Mouse (Mus musculus): ENCODE measurements around the gene Uvrag. TPM values are rescaled to one million over a fixed set of nuclear protein-coding genes. Genes with fewer than 3 reads are reported as not detected.

Gene Uvrag
- polyA plus RNA-seq, 1 experiment from 2014 or later, result 22.4 TPM

GRCm38 (mm10) chr7:99087581-99087980, 53.4 kb downstream of the Uvrag start:
- no peak for ATAC-seq (ENCODE audit: low read depth)
- Histone ChIP-seq H3K9ac (ENCODE audit: low read length) (no peak overlapping the region), H3K9me3 (ENCODE audit: control insufficient read depth, low read length) (no peaks in the 10 kb centered on the region), H3K27me3 (ENCODE audit: control insufficient read depth, insufficient read depth, low read depth, low read length) (no peaks in the 10 kb centered on the region), H3K4me1 (replicated peaks; ENCODE audit: control insufficient read depth, insufficient read depth, low read length) (no peaks in the 10 kb centered on the region; the same call in 1 of the 2 replicates), H3K4me2 (ENCODE audit: low read depth, low read length) (no peak overlapping the region), H3K27ac (ENCODE audit: low read length) (no peak overlapping the region), H3K36me3 (ENCODE audit: control insufficient read depth, insufficient read depth, low read length) (peaks cover 8% of the 10 kb centered on the region), H3K4me3 (ENCODE audit: low read length) (no peak overlapping the region)
- WGBS, result 73% methylated on average over 7 of the region's 7 CpGs

GRCm38 (mm10) chr7:99086646-99087443, 54.1 kb downstream of the Uvrag start:
- H3K4me2 ChIP-seq (ENCODE audit: low read depth, low read length), result no peak overlapping the region
- H3K27me3 ChIP-seq (ENCODE audit: control insufficient read depth, insufficient read depth, low read depth, low read length), result no peaks in the 10 kb centered on the region
- H3K9me3 ChIP-seq (ENCODE audit: control insufficient read depth, low read length), result no peaks in the 10 kb centered on the region
- WGBS, result 80% methylated on average over 9 of the region's 9 CpGs
- H3K36me3 ChIP-seq (ENCODE audit: control insufficient read depth, insufficient read depth, low read length), result peaks cover 8% of the 10 kb centered on the region
- no peak overlapping the region for H3K27ac ChIP-seq (ENCODE audit: low read length)
- no peaks in the 10 kb centered on the region; the same call in 1 of the 2 replicates for H3K4me1 ChIP-seq (replicated peaks; ENCODE audit: control insufficient read depth, insufficient read depth, low read length)
- no peak overlapping the region for H3K9ac ChIP-seq (ENCODE audit: low read length)
- no peak overlapping the region for H3K4me3 ChIP-seq (ENCODE audit: low read length)
- ATAC-seq (ENCODE audit: low read depth), result no peak

- Histone ChIP-seq H3K27ac (ENCODE audit: low read length) (no peak overlapping the region), H3K27me3 (ENCODE audit: control insufficient read depth, insufficient read depth, low read depth, low read length) (no peaks in the 10 kb centered on the region), H3K9ac (ENCODE audit: low read length) (no peak overlapping the region), H3K36me3 (ENCODE audit: control insufficient read depth, insufficient read depth, low read length) (peaks cover 8% of the 10 kb centered on the region), H3K9me3 (ENCODE audit: control insufficient read depth, low read length) (no peaks in the 10 kb centered on the region), H3K4me2 (ENCODE audit: low read depth, low read length) (no peak overlapping the region), H3K4me1 (replicated peaks; ENCODE audit: control insufficient read depth, insufficient read depth, low read length) (no peaks in the 10 kb centered on the region; the same call in 1 of the 2 replicates), H3K4me3 (ENCODE audit: low read length) (no peak overlapping the region)
- WGBS, result 61% methylated on average over 3 of the region's 3 CpGs
- ATAC-seq (ENCODE audit: low read depth), result 0 out of 2 replicates have a peak, but pooled peaks have one; percentile 41
Observed at GRCm38 (mm10) chr7:99085249-99085648, 55.7 kb downstream of the Uvrag start.

GRCm38 (mm10) chr7:99079522-99079921, 61.4 kb downstream of the Uvrag start:
- 21% methylated on average over 4 of the region's 4 CpGs for WGBS
- no peak for ATAC-seq (ENCODE audit: low read depth)
- H3K36me3 ChIP-seq (ENCODE audit: control insufficient read depth, insufficient read depth, low read length), result peaks cover 4% of the 10 kb centered on the region; the same call in 1 of the 2 replicates
- no peak overlapping the region for H3K4me2 ChIP-seq (ENCODE audit: low read depth, low read length)
- no peaks in the 10 kb centered on the region for H3K9me3 ChIP-seq (ENCODE audit: control insufficient read depth, low read length)
- H3K27ac ChIP-seq (ENCODE audit: low read length), result no peak overlapping the region
- H3K9ac ChIP-seq (ENCODE audit: low read length), result no peak overlapping the region
- no peak overlapping the region for H3K4me3 ChIP-seq (ENCODE audit: low read length)
- H3K27me3 ChIP-seq (ENCODE audit: control insufficient read depth, insufficient read depth, low read depth, low read length), result no peaks in the 10 kb centered on the region
- H3K4me1 ChIP-seq (replicated peaks; ENCODE audit: control insufficient read depth, insufficient read depth, low read length), result peaks cover 20% of the 10 kb centered on the region

GRCm38 (mm10) chr7:99078805-99079204, 62.1 kb downstream of the Uvrag start:
- H3K4me3 ChIP-seq (ENCODE audit: low read length), result no peak overlapping the region
- peaks cover 4% of the 10 kb centered on the region; the same call in 1 of the 2 replicates for H3K36me3 ChIP-seq (ENCODE audit: control insufficient read depth, insufficient read depth, low read length)
- peaks cover 20% of the 10 kb centered on the region for H3K4me1 ChIP-seq (replicated peaks; ENCODE audit: control insufficient read depth, insufficient read depth, low read length)
- H3K9ac ChIP-seq (ENCODE audit: low read length), result no peak overlapping the region
- no peaks in the 10 kb centered on the region for H3K9me3 ChIP-seq (ENCODE audit: control insufficient read depth, low read length)
- H3K27me3 ChIP-seq (ENCODE audit: control insufficient read depth, insufficient read depth, low read depth, low read length), result no peaks in the 10 kb centered on the region
- H3K27ac ChIP-seq (ENCODE audit: low read length), result no peak overlapping the region
- no peak for ATAC-seq (ENCODE audit: low read depth)
- WGBS, result 78% methylated on average over 6 of the region's 6 CpGs
- no peak overlapping the region for H3K4me2 ChIP-seq (ENCODE audit: low read depth, low read length)

GRCm38 (mm10) chr7:99077234-99077633, 63.7 kb downstream of the Uvrag start:
- Histone ChIP-seq H3K9me3 (ENCODE audit: control insufficient read depth, low read length) (no peaks in the 10 kb centered on the region), H3K27ac (ENCODE audit: low read length) (peak overlapping the region; percentile 58; the same call in 1 of the 2 replicates), H3K27me3 (ENCODE audit: control insufficient read depth, insufficient read depth, low read depth, low read length) (no peaks in the 10 kb centered on the region), H3K9ac (ENCODE audit: low read length) (no peak overlapping the region), H3K4me1 (replicated peaks; ENCODE audit: control insufficient read depth, insufficient read depth, low read length) (peaks cover 25% of the 10 kb centered on the region), H3K4me3 (ENCODE audit: low read length) (no peak overlapping the region), H3K4me2 (ENCODE audit: low read depth, low read length) (no peak overlapping the region), H3K36me3 (ENCODE audit: control insufficient read depth, insufficient read depth, low read length) (no peaks in the 10 kb centered on the region)
- 33% methylated on average over 8 of the region's 8 CpGs for WGBS
- ATAC-seq (ENCODE audit: low read depth), result peak; percentile 82

GRCm38 (mm10) chr7:99075101-99075500, 65.8 kb downstream of the Uvrag start:
- Histone ChIP-seq H3K9ac (ENCODE audit: low read length) (no peak overlapping the region), H3K27me3 (ENCODE audit: control insufficient read depth, insufficient read depth, low read depth, low read length) (no peaks in the 10 kb centered on the region), H3K4me3 (ENCODE audit: low read length) (no peak overlapping the region), H3K27ac (ENCODE audit: low read length) (no peak overlapping the region), H3K4me1 (replicated peaks; ENCODE audit: control insufficient read depth, insufficient read depth, low read length) (peaks cover 25% of the 10 kb centered on the region), H3K9me3 (ENCODE audit: control insufficient read depth, low read length) (no peaks in the 10 kb centered on the region), H3K36me3 (ENCODE audit: control insufficient read depth, insufficient read depth, low read length) (no peaks in the 10 kb centered on the region), H3K4me2 (ENCODE audit: low read depth, low read length) (no peak overlapping the region)
- no peak for ATAC-seq (ENCODE audit: low read depth)
- 88% methylated on average over 5 of the region's 5 CpGs for WGBS

- WGBS, result 30% methylated on average over 7 of the region's 7 CpGs
- H3K4me1 ChIP-seq (replicated peaks; ENCODE audit: control insufficient read depth, insufficient read depth, low read length), result peaks cover 22% of the 10 kb centered on the region
Observed at GRCm38 (mm10) chr7:99073734-99074372, 67.1 kb downstream of the Uvrag start.

GRCm38 (mm10) chr7:99067710-99068109, 73.2 kb downstream of the Uvrag start:
- H3K4me1 ChIP-seq (replicated peaks; ENCODE audit: control insufficient read depth, insufficient read depth, low read length), result peaks cover 2% of the 10 kb centered on the region; the same call in 1 of the 2 replicates
- 53% methylated on average over 7 of the region's 7 CpGs for WGBS
- no peaks in the 10 kb centered on the region for H3K9me3 ChIP-seq (ENCODE audit: control insufficient read depth, low read length)
- H3K27ac ChIP-seq (ENCODE audit: low read length), result no peak overlapping the region
- H3K4me3 ChIP-seq (ENCODE audit: low read length), result no peak overlapping the region
- no peak overlapping the region for H3K9ac ChIP-seq (ENCODE audit: low read length)
- no peaks in the 10 kb centered on the region for H3K36me3 ChIP-seq (ENCODE audit: control insufficient read depth, insufficient read depth, low read length)
- no peak for ATAC-seq (ENCODE audit: low read depth)
- H3K4me2 ChIP-seq (ENCODE audit: low read depth, low read length), result no peak overlapping the region
- no peaks in the 10 kb centered on the region for H3K27me3 ChIP-seq (ENCODE audit: control insufficient read depth, insufficient read depth, low read depth, low read length)

More at GRCm38 (mm10) chr7:99073734-99074372, 67.1 kb downstream of the Uvrag start:
- H3K27me3 ChIP-seq (ENCODE audit: control insufficient read depth, insufficient read depth, low read depth, low read length), result no peaks in the 10 kb centered on the region
- no peaks in the 10 kb centered on the region for H3K9me3 ChIP-seq (ENCODE audit: control insufficient read depth, low read length)
- ATAC-seq (ENCODE audit: low read depth), result peak; percentile 72
- H3K36me3 ChIP-seq (ENCODE audit: control insufficient read depth, insufficient read depth, low read length), result no peaks in the 10 kb centered on the region
- no peak overlapping the region for H3K4me2 ChIP-seq (ENCODE audit: low read depth, low read length)
- H3K9ac ChIP-seq (ENCODE audit: low read length), result no peak overlapping the region
- H3K4me3 ChIP-seq (ENCODE audit: low read length), result no peak overlapping the region
- H3K27ac ChIP-seq (ENCODE audit: low read length), result no peak overlapping the region

Measured in lung, embryonic 16.5 days (tissue).